Mouse (Mus musculus) hindbrain, embryonic 10.5 days (tissue): ENCODE data around the gene Golga1. TPM values are rescaled to one million over a fixed set of nuclear protein-coding genes. Genes with fewer than 3 reads are reported as not detected.
"Not testable (repeated sequence)": the region's sequence is repeated elsewhere in the genome, so short reads cannot be mapped to it uniquely, and the experiment has no call there.

Experiments
- DNase-seq: peaks from one replicate; pipeline ENCODE4 v3.0.0-alpha.2; 2017; ENCODE audit warnings: low spot score
- H3K27ac ChIP-seq: fragments of 300-500 bp; sonication (generic); 2 replicates; pipeline ENCODE4 v1.5.1; 2016; ENCODE audit warnings: mild to moderate bottlenecking, moderate library complexity
- H3K27me3 ChIP-seq: fragments of 300-500 bp; sonication (generic); 2 replicates; pipeline ENCODE4 v1.6.1; 2016; ENCODE audit warnings: mild to moderate bottlenecking; ENCODE audit not compliant: poor library complexity, insufficient read depth, severe bottlenecking
- H3K36me3 ChIP-seq: fragments of 300-500 bp; sonication (generic); 2 replicates; pipeline ENCODE4 v1.6.1; 2016; ENCODE audit warnings: mild to moderate bottlenecking, moderate library complexity
- H3K4me1 ChIP-seq: fragments of 300-500 bp; sonication (generic); replicated peaks from 2 replicates; pipeline ENCODE4 v1.6.1; 2016; ENCODE audit warnings: mild to moderate bottlenecking
- H3K4me3 ChIP-seq: fragments of 300-500 bp; sonication (generic); 2 replicates; pipeline ENCODE4 v1.5.1; 2016; ENCODE audit warnings: mild to moderate bottlenecking, moderate library complexity
- H3K9me3 ChIP-seq: fragments of 300-500 bp; sonication (generic); 2 replicates; pipeline ENCODE4 v1.6.1; 2016; ENCODE audit warnings: mild to moderate bottlenecking, moderate library complexity
- WGBS: fragments of 180-500 bp; shearing (Covaris S2); methylation state at CpG from one replicate; pipeline ENCODE4 v1.1.7; 2016; 5-methylcytosine and 5-hydroxymethylcytosine counted together
- polyA plus RNA-seq: library from polyadenylated mRNA; unstranded; fragments of >200 nt; fragmentation: Nextera tagmentation; extraction: Ambion mirVana; gene quantifications from 2 replicates; pipeline ENCODE4 v1.2.1, GENCODE M21; 2016

Golga1 gene
- polyA plus RNA-seq = 20.3 and 23.8 TPM in 2 replicates

DNA sequence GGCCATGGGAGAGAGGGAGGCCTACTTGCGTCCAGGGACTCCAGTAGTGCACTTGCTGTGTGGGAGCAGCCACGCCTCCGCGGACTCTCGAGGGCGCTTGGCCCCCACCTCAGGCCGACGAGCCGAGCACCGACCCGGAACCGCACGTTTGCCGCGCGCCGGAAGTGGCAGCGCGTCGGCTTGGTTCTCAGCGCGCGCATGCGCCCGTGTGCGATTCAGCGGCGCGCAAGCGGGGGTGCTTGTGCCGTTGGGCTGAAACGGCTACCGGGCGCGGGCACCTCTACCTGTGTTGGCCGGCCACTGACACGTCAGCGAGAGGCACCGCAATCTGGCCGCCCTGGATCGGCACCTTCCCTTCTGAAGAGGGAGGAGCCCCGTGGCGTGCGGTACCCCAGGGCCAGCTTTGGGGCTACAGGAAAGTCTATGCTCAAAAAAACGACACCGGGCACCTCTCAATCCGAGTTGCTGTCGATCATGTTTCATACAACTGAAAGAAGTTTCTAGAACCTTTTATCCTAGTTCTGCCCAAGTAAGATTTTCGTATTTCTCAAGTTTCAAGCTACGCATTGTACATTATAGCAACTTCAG lies at the start of gene Golga1:
Golga1 (minus strand) TSS at position 142 of the 588 bp plus-strand sequence.
- DNase-seq = peak; percentile 90
- Histone ChIP-seq H3K36me3 (peaks cover 29% of the 10 kb centered on the region), H3K27ac (peak within 1 kb of the TSS; percentile 94), H3K4me1 (peaks cover 10% of the 10 kb centered on the region), H3K4me3 (peak within 1 kb of the TSS; percentile 67), H3K27me3 (no peaks in the 10 kb centered on the region), H3K9me3 (no peaks in the 10 kb centered on the region)
- whole genome bisulfite sequencing = under 1% methylated on average over 50 of the region's 50 CpGs

DNA sequence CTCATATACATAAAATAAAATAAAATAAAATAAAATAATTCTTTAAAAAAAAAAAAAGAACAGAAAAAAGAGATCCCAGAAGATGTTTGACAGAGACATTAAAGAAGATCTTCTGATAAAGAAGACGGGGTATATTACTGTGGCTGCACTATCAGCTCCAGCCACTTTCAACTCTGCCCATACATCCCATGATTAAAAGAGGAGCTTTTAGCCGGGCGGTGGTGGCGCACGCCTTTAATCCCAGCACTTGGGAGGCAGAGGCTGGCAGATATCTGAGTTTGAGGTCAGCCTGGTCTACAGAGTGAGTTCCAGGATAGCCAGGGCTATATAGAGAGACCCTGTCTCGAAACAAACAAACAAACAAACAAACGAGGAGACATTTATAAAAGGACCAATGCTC lies 48.8 kb upstream of the Golga1 start:
- DNase-seq = no peak
- WGBS = 91% methylated on average over 7 of the region's 7 CpGs
- Histone ChIP-seq H3K36me3 (peaks cover 68% of the 10 kb centered on the region), H3K4me3 (no peak overlapping the region), H3K9me3 (no peaks in the 10 kb centered on the region), H3K27ac (no peak overlapping the region), H3K4me1 (no peaks in the 10 kb centered on the region), H3K27me3 (no peaks in the 10 kb centered on the region)

- no peaks in the 10 kb centered on the region for H3K4me1 ChIP-seq
- no peaks in the 10 kb centered on the region for H3K27me3 ChIP-seq
- no peak overlapping the region for H3K27ac ChIP-seq
- no peak overlapping the region for H3K4me3 ChIP-seq
- H3K9me3 ChIP-seq = no peaks in the 10 kb centered on the region
- peaks cover 63% of the 10 kb centered on the region for H3K36me3 ChIP-seq
- no peak for DNase-seq
Measured at GRCm38 (mm10) chr2:39110514-39110913, 45.2 kb upstream of the Golga1 start.

GRCm38 (mm10) chr2:39109712-39110111 lies 44.4 kb upstream of the Golga1 start:
- not testable (repeated sequence) for H3K27me3 ChIP-seq, H3K4me1 ChIP-seq, H3K9me3 ChIP-seq, H3K4me3 ChIP-seq, H3K27ac ChIP-seq, DNase-seq
- H3K36me3 ChIP-seq = peaks cover 65% of the 10 kb centered on the region

DNA sequence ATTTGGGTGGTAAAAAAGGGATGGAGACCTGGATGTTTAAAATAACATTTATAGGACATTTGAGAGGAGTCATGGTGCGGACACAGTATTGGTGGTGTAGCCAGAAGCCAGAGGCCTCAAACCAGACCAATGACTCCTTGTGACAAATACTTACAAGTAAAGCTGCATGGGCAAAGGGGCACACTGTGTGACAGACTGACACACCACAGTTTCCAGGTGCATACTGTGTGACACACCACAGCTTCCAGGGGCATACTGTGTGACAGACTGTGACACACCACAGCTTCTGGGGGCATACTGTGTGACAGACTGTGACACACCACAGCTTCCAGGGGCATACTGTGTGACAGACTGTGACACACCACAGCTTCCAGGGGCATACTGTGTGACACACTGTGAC lies 34.6 kb upstream of the Golga1 start:
- H3K9me3 ChIP-seq, DNase-seq, H3K27ac ChIP-seq, H3K4me3 ChIP-seq, H3K27me3 ChIP-seq, H3K4me1 ChIP-seq: not testable (repeated sequence)
- WGBS = 98% methylated on average over 1 of the region's 1 CpGs
- peaks cover 63% of the 10 kb centered on the region for H3K36me3 ChIP-seq

DNA sequence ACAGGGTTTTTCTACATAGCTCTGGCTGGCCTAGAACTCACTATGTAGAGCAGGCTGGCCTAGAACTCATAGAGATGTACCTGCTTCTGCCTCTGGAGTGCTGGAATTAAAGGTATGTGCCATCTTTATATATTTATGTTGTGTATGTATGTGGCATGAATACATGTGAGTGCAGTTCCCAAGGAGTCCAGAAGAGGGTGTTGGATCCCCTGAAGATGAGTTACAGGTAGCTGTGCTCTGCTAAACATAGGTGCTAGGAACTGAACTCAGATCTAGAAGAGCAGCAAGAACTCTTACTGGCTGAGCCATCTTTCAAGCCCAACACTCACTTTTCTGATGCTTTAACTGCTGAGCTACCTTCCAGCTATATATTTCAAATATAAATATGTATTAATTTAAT lies 32.7 kb upstream of the Golga1 start:
- Histone ChIP-seq H3K27ac (no peak overlapping the region), H3K9me3 (no peaks in the 10 kb centered on the region), H3K27me3 (no peaks in the 10 kb centered on the region), H3K36me3 (peaks cover 57% of the 10 kb centered on the region), H3K4me1 (no peaks in the 10 kb centered on the region), H3K4me3 (no peak overlapping the region)
- DNase-seq = peak; percentile 3

- H3K4me3 ChIP-seq = no peak overlapping the region
- no peaks in the 10 kb centered on the region for H3K9me3 ChIP-seq
- H3K27ac ChIP-seq = no peak overlapping the region
- no peaks in the 10 kb centered on the region for H3K27me3 ChIP-seq
- H3K36me3 ChIP-seq = peaks cover 64% of the 10 kb centered on the region
- H3K4me1 ChIP-seq = no peaks in the 10 kb centered on the region
- DNase-seq = no peak
- 92% methylated on average over 1 of the region's 1 CpGs for WGBS
Measured at GRCm38 (mm10) chr2:39091966-39092365, 26.6 kb upstream of the Golga1 start.

DNA sequence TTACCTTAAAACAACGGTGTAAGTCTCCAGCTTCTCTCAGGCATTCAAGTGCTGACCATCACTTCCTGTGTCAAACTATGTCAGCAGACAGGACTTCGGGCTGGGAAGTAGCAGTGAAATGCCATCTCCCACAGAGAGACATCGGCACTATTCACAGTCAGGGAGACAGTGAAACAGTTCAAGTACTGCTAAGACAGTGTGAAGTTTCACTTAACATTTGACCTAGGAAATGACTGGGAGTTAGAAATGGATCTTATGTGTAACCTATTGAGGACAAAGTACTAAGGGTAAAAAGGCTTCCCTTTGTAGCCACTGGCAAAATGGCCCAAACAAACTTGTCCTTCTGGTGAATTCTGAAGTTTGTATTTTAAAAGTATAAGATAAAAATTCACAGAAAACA lies 17.4 kb upstream of the Golga1 start:
- no peak for DNase-seq
- Histone ChIP-seq H3K4me3 (no peak overlapping the region), H3K36me3 (peaks cover 70% of the 10 kb centered on the region), H3K27ac (no peak overlapping the region), H3K4me1 (no peaks in the 10 kb centered on the region), H3K27me3 (no peaks in the 10 kb centered on the region), H3K9me3 (no peaks in the 10 kb centered on the region)
- WGBS = 83% methylated on average over 3 of the region's 3 CpGs

- Histone ChIP-seq H3K27me3 (no peaks in the 10 kb centered on the region), H3K4me1 (no peaks in the 10 kb centered on the region), H3K9me3 (no peaks in the 10 kb centered on the region), H3K27ac (no peak overlapping the region), H3K36me3 (0 out of 2 replicates have a peak, but pooled peaks cover 4% of the 10 kb centered on the region), H3K4me3 (no peak overlapping the region)
- no peak for DNase-seq
Measured at GRCm38 (mm10) chr2:39070666-39071065, 5.3 kb upstream of the Golga1 start.

GRCm38 (mm10) chr2:39069096-39069495 lies 3.8 kb upstream of the Golga1 start:
- Histone ChIP-seq H3K36me3 (no peaks in the 10 kb centered on the region), H3K27me3 (no peaks in the 10 kb centered on the region), H3K9me3 (no peaks in the 10 kb centered on the region), H3K4me1 (peaks cover 9% of the 10 kb centered on the region), H3K4me3 (no peak overlapping the region), H3K27ac (no peak overlapping the region)
- DNase-seq = no peak
- 82% methylated on average over 1 of the region's 1 CpGs for WGBS

DNA sequence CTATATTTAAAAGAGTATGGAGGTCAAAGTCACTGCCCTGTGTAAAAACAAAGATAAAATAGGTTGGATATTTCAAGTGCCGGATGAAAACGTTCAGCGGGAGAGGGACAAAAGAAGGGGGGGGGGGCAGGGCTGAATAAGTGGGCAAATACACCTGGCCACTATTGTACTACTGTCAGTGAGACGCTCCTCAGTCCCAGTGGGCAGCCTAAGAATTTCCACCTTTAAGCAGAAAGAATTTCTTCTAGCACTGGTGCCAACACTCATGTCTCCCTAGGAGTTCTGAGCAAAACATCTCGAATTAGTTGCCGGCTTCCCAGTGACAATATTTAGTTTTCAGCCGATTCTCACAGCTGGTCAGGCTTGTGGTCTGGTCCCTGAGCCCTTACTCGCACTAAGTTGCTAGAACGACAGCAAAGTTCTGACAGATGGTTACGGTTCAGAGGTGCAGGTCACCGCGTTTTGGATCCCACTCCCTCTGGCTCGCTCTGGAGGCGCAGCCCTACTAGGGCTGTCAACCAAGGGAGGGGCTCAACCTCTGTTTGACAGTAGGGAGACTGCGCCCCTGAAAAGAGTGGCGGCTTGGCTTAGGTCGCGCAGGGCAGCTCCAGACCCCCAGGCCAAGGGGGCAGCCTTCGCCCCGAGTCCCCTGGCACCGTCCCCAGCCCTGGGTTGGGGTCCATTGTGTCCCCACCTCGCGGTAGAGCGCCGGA lies 498 bp downstream of the Golga1 start:
- Histone ChIP-seq H3K27me3 (no peaks in the 10 kb centered on the region), H3K9me3 (no peaks in the 10 kb centered on the region), H3K4me1 (peaks cover 10% of the 10 kb centered on the region), H3K36me3 (peaks cover 35% of the 10 kb centered on the region), H3K4me3 (peak overlapping the region; percentile 67), H3K27ac (peak overlapping the region; percentile 94)
- 10% methylated on average over 22 of the region's 25 CpGs for WGBS
- no peak for DNase-seq

DNA sequence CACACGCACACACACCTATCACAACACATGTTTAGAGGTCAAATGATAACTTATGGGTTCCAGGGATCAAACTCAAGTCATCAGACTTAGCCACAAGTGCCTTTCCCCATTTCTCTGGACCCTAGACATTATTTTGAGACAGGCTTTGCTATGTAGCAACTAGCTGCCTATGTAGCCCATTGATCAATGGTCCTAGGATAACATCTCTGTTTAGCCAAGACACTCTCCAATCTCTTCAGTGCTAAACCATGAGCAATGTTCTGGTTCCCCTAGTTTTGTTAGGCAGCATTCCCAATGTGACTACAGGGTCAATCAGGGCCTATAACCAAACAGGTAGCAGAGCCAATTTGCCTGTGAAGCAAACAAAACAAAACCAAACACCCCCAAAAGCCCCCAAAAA lies 16.8 kb downstream of the Golga1 start:
- H3K36me3 ChIP-seq = peaks cover 97% of the 10 kb centered on the region
- H3K27me3 ChIP-seq = no peaks in the 10 kb centered on the region
- DNase-seq = no peak
- H3K4me1 ChIP-seq = no peaks in the 10 kb centered on the region
- no peak overlapping the region for H3K27ac ChIP-seq
- no peaks in the 10 kb centered on the region for H3K9me3 ChIP-seq
- WGBS = 89% methylated on average over 1 of the region's 1 CpGs
- H3K4me3 ChIP-seq = no peak overlapping the region

DNA sequence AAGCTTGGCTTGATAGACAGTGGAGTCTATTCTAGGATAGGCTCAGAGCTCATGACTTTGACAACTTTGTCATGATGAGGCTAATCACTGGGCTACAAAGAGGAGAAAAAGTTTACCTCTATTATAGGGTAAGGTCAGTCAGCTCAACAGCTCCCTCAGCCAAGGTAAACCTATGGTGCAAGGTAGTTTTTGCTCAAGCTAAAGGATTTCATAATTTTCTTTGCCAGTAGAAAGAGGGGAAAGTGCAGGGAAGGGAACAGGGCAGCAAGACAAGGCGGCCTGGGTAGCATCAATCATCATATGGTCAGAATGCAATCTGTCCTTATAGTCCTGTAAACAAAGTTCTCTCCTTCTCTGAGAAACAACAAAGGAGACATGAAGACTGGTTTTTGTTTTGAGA lies 25.1 kb downstream of the Golga1 start:
- peaks cover 89% of the 10 kb centered on the region for H3K36me3 ChIP-seq

More for the DNA sequence above, 25.1 kb downstream of the Golga1 start:
- no peak overlapping the region for H3K4me3 ChIP-seq
- no peaks in the 10 kb centered on the region for H3K27me3 ChIP-seq
- no peak for DNase-seq
- no peaks in the 10 kb centered on the region for H3K9me3 ChIP-seq
- H3K4me1 ChIP-seq = no peaks in the 10 kb centered on the region
- H3K27ac ChIP-seq = no peak overlapping the region
- 98% methylated on average over 1 of the region's 1 CpGs for WGBS
